Mouse (Mus musculus): ENCODE measurements at regions not wholly inside any gene's neighbourhood (a gene's known extent, or its start where the extent isn't known, plus 50 kb on each side); places are given as distances from the start of the nearest gene placed in this dataset.
A peak's percentile ranks its signal among the peaks of the same experiment; 100 is the strongest.

GRCm38 (mm10) chr1:149556381-149556780 is 404.7 kb downstream of the Pla2g4a start:
- peak; percentile 22 to 55 for DNase-seq (ENCODE audit: extremely low spot score in 1 of 2, low spot score in 2 of 2)
- H3K27ac ChIP-seq, result no peak overlapping the region
- no peak overlapping the region for H3K4me3 ChIP-seq
- no peak for TF ChIP-seq CTCF (IDR thresholded peaks at IDR 0.05)
- intact Hi-C loops (cut with DNase I), result no loop called here

DNA sequence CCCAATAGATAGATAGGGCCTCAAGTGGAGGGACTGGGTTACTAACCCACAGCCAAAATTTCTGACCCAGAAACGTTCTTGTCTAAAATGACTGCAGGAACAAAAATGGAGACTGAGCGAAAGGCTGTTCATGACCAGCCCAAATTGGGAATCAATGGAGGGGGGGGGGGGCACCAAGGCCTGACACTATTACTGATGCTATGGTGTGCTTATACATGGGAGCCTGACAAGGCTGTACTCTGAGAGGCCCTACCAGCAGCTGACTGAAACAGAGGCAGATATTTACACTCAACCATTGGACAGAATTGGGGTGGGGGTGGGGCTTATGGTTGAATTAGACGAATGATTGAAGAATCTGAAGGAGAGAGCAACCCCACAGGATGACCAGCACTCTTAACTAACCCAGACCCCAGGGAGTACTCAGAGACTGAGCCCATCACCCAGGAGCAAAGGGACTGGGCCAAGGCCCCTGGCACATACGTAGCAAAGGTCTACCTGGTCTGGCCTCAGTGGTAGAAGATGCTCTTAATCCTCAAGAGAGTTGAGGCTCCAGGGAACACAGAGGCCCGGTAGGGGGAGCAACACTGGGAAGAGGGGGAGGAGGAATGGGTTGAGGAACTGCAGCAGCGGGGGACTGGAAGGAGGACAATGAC is 405.6 kb downstream of the Pla2g4a start:
- H3K4me3 ChIP-seq, result no peak overlapping the region
- TF ChIP-seq CTCF (IDR thresholded peaks at IDR 0.05), result no peak
- intact Hi-C loops (cut with DNase I), result no loop called here
- no peak overlapping the region for H3K27ac ChIP-seq
- no peak for DNase-seq (ENCODE audit: extremely low spot score in 1 of 2, low spot score in 2 of 2)

DNA sequence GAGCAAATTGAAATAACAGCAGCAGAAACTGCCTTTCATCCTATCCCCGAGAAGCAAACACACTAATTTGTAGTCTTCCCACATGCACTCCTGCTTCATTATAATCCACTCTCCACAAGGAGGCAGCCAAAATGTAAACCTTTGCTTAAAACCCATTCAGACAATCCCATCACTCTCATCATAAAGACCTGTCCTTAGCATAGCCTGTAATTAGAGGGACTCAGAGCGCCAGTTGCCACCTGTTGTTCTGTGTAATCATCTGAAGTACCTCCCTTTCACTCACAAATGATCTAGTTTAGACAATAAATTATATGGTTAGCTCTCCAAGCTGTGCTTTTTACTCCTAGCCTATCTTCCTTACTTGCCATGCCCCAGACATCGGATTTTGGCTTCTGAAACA is 415.0 kb downstream of the Pla2g4a start:
- no peak; the same call in 1 of the 2 replicates for TF ChIP-seq CTCF (IDR thresholded peaks at IDR 0.05)
- no peak for DNase-seq (ENCODE audit: extremely low spot score in 1 of 2, low spot score in 2 of 2)
- intact Hi-C loops (cut with DNase I), result loop anchor here (10.0 kb wide), 2 partner anchors 211 to 551 kb away; no protein-coding TSS in a partner anchor
- Histone ChIP-seq H3K4me3 (no peak overlapping the region), H3K27ac (no peak overlapping the region)

DNA sequence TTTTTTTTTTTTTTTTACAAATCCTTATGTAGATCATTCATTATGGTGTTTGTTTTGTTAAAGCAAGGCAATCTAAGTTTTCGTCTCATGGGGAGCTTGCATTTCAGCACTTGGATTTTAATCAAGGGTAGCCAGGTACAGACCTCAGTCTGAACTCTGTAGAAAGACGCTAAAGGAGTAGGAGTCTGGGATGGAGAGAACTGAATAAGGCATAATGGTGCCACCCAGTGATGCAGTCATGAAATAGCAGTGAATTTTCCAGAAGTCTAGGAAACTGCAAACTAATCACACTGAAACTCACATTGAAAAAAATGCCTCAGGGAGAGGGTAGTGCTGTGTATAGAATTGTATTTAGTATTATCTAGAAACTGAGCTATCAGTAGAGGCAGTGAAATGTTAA is 419.7 kb downstream of the Pla2g4a start:
- Histone ChIP-seq H3K27ac (no peak overlapping the region), H3K4me3 (no peak overlapping the region)
- DNase-seq (ENCODE audit: extremely low spot score in 1 of 2, low spot score in 2 of 2), result no peak
- peak; percentile 63 for TF ChIP-seq CTCF (IDR thresholded peaks at IDR 0.05)
- intact Hi-C loops (cut with DNase I), result loop anchor here (5.0 to 10.0 kb wide), 3 partner anchors 207 to 547 kb away; no protein-coding TSS in a partner anchor

GRCm38 (mm10) chr1:149533651-149534050 is 427.4 kb downstream of the Pla2g4a start:
- intact Hi-C loops (cut with DNase I), result no loop called here
- H3K4me3 ChIP-seq, result no peak overlapping the region
- DNase-seq (ENCODE audit: extremely low spot score in 1 of 2, low spot score in 2 of 2), result no peak
- H3K27ac ChIP-seq, result no peak overlapping the region
- TF ChIP-seq CTCF (IDR thresholded peaks at IDR 0.05), result no peak
